Mouse (Mus musculus): ENCODE data around the gene Olfr775. TPM values are rescaled to one million over a fixed set of nuclear protein-coding genes. Genes with fewer than 3 reads are reported as not detected.

The Olfr775 gene
- polyA plus RNA-seq (2015; fragmentation: Nextera tagmentation; extraction: Ambion mirVana) = not detected in 2 replicates

DNA sequence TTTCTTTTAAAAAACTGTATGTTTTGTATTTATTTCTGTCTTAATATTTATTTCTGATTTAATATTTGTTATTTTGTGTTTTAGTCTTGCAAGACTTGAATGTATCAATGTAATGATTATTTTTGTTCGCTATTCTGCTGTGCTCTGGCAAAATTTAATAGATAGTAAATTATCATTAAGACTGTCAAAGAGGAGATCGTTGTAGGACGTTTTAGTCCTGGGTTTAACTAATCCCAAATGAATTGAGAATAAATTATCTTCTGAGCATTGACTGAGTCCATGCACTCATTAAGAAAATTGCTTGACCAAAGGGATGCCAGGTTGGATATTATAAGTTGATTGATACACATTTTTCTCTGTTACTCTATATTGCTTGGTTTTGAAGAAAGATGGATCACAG lies at the start of gene Olfr775:
Gene Olfr775, plus strand, starts transcription at position 301 of the 400 bp plus-strand sequence.
- ATAC-seq (ENCODE audit: low read depth) = no peak
- H3K4me1 ChIP-seq (replicated peaks) = no peaks in the 10 kb centered on the region
- H3K9me3 ChIP-seq (replicated peaks) = no peaks in the 10 kb centered on the region
- H3K27me3 ChIP-seq = no peaks in the 10 kb centered on the region
- no peak within 1 kb of the TSS for H3K4me2 ChIP-seq
- H3K9ac ChIP-seq = no peak within 1 kb of the TSS
- WGBS (ENCODE audit: insufficient replicate concordance) = 36% methylated on average over 3 of the region's 3 CpGs
- no peaks in the 10 kb centered on the region for H3K36me3 ChIP-seq
- H3K4me3 ChIP-seq (replicated peaks) = no peak within 1 kb of the TSS
- no peak within 1 kb of the TSS for H3K27ac ChIP-seq
- no peak for DNase-seq

DNA sequence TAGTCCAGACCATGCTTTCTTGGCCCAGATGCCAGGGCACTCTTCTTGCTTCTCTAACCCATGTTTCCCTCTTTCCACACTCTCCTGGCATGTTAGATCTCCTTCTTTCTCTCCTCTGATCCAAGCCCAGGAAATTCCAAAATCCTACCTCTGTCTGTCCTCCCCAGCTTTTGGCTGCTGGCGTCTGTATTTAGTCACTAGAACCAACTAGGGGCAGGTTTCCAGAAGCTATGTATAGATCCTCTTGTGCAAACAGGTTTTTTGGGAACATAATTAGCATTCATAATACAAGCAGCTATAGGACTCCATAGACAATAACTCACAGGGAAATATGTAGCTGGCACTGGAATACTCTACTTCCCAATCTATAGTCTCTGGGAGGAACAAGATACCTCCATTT lies 17.5 kb upstream of the Olfr775 start:
- Histone ChIP-seq H3K9me3 (replicated peaks) (peaks cover 21% of the 10 kb centered on the region), H3K27me3 (no peaks in the 10 kb centered on the region), H3K4me3 (replicated peaks) (no peak overlapping the region), H3K27ac (no peak overlapping the region), H3K4me1 (replicated peaks) (no peaks in the 10 kb centered on the region), H3K4me2 (no peak overlapping the region), H3K9ac (no peak overlapping the region), H3K36me3 (no peaks in the 10 kb centered on the region)
- WGBS (ENCODE audit: insufficient replicate concordance) = 39% methylated on average over 1 of the region's 1 CpGs
- no peak for ATAC-seq (ENCODE audit: low read depth)
- DNase-seq = no peak

DNA sequence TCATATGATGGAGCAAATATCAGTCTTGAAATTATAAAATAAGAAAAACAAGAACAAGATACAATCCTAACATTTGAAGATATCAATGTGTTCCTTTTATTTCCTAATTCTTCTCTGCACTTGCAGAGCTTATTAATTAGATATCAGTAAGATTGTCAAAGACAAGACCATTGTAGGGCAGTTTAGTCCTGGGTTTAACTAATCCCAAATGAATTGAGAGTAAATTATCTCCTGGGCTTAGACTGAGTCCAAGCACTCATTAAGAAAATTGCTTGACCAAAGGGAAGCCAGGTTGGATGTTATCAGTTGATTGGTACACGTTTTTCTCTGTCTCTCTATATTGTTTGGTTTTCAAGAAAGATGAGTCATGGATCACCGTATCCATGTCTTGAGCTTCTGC lies 12.3 kb upstream of the Olfr775 start, which contains the start of gene Olfr774:
Gene Olfr774, plus strand, starts transcription at position 301 of the 400 bp plus-strand sequence.
- ATAC-seq (ENCODE audit: low read depth) = no peak
- 39% methylated on average over 2 of the region's 2 CpGs for WGBS (ENCODE audit: insufficient replicate concordance)

DNA sequence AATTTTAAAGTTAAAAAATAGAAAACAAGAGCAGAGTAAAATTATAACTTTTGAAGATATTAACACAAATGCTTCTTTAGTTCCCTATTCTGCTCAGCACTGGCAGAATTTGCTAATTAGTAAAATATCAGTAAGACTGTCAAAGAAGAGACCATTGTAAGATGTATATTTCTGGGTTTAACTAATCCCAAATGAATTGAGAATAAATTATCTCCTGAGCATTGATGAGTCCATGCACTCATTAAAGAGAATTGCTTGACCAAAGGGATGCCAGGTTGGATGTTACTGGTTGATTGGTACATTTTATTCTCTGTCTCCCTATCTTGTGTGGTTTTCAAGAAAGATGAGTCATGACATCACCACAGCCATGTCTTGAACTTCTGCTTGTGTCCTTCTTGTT lies 10.6 kb downstream of the Olfr775 start, which contains the start of gene Olfr776:
Gene Olfr776, plus strand, starts transcription at position 301 of the 400 bp plus-strand sequence.
- ATAC-seq (ENCODE audit: low read depth) = no peak
- DNase-seq = no peak
- Histone ChIP-seq H3K27me3 (no peaks in the 10 kb centered on the region), H3K9ac (no peak within 1 kb of the TSS), H3K27ac (no peak within 1 kb of the TSS), H3K9me3 (replicated peaks) (0 out of 2 replicates have a peak, but pooled peaks cover 3% of the 10 kb centered on the region), H3K4me1 (replicated peaks) (no peaks in the 10 kb centered on the region), H3K36me3 (no peaks in the 10 kb centered on the region), H3K4me3 (replicated peaks) (no peak within 1 kb of the TSS), H3K4me2 (no peak within 1 kb of the TSS)

More for the DNA sequence above, 12.3 kb upstream of the Olfr775 start, which contains the start of gene Olfr774:
- H3K4me1 ChIP-seq (replicated peaks) = no peaks in the 10 kb centered on the region
- no peaks in the 10 kb centered on the region for H3K36me3 ChIP-seq
- no peaks in the 10 kb centered on the region for H3K27me3 ChIP-seq
- H3K27ac ChIP-seq = no peak within 1 kb of the TSS
- no peak within 1 kb of the TSS for H3K4me2 ChIP-seq
- H3K9me3 ChIP-seq (replicated peaks) = 0 out of 2 replicates have a peak, but pooled peaks cover 8% of the 10 kb centered on the region
- H3K4me3 ChIP-seq (replicated peaks) = no peak within 1 kb of the TSS
- DNase-seq = no peak
- H3K9ac ChIP-seq = no peak within 1 kb of the TSS

DNA sequence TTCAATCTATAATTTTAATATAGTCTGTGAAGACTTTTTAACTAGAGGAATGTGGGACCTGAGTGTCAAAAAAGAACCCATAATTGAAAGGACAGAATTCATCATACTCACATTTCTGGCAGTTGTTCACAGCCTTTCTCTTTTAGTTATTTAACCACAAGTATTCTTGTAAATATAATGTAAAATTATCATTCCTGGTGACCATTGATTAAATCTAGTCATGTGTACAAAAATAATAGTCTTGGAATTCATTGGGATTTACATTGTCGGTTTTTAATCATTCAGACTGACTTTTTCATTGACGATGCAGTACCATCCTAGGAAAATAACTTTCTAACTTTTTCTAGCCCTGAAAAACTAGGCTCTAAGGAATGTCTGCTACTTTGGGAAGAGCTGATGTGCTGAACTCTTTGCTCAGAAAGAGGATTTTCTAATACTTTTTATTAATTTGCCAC lies 22.9 kb downstream of the Olfr775 start, which contains the start of gene Olfr777:
Gene Olfr777, minus strand, starts transcription at position 405 of the 455 bp plus-strand sequence.
- no peak within 1 kb of the TSS for H3K9ac ChIP-seq
- no peaks in the 10 kb centered on the region for H3K4me1 ChIP-seq (replicated peaks)
- no peaks in the 10 kb centered on the region for H3K36me3 ChIP-seq
- DNase-seq (no peak), ATAC-seq (ENCODE audit: low read depth) (no peak)
- H3K4me2 ChIP-seq = no peak within 1 kb of the TSS
- no peaks in the 10 kb centered on the region for H3K9me3 ChIP-seq (replicated peaks)
- H3K4me3 ChIP-seq (replicated peaks) = no peak within 1 kb of the TSS
- 70% methylated on average over 2 of the region's 2 CpGs for WGBS (ENCODE audit: insufficient replicate concordance)
- H3K27ac ChIP-seq = no peak within 1 kb of the TSS
- no peaks in the 10 kb centered on the region for H3K27me3 ChIP-seq

Other genes with a start within 250 kb of the Olfr775 start
- not detected in 2 replicates for gene Olfr763, start 237.6 kb upstream of the Olfr775 start, polyA plus RNA-seq (2015; fragmentation: Nextera tagmentation; extraction: Ambion mirVana)
- not detected in 2 replicates for gene Olfr764-ps1, start 208.5 kb upstream of the Olfr775 start, polyA plus RNA-seq (2015; fragmentation: Nextera tagmentation; extraction: Ambion mirVana)
- gene Olfr765, start 198.4 kb upstream of the Olfr775 start, polyA plus RNA-seq (2015; fragmentation: Nextera tagmentation; extraction: Ambion mirVana) = not detected in 2 replicates
- gene Olfr766-ps1, start 179.4 kb upstream of the Olfr775 start, polyA plus RNA-seq (2015; fragmentation: Nextera tagmentation; extraction: Ambion mirVana) = not detected in 2 replicates
- not detected in 2 replicates for gene Olfr767, start 165.5 kb upstream of the Olfr775 start, polyA plus RNA-seq (2015; fragmentation: Nextera tagmentation; extraction: Ambion mirVana)
- not detected in 2 replicates for gene Olfr768, start 149.0 kb upstream of the Olfr775 start, polyA plus RNA-seq (2015; fragmentation: Nextera tagmentation; extraction: Ambion mirVana)
- gene Olfr769, start 130.6 kb upstream of the Olfr775 start, polyA plus RNA-seq (2015; fragmentation: Nextera tagmentation; extraction: Ambion mirVana) = not detected in 2 replicates
- gene Olfr770, start 109.4 kb upstream of the Olfr775 start, polyA plus RNA-seq (2015; fragmentation: Nextera tagmentation; extraction: Ambion mirVana) = not detected in 2 replicates
- not detected in 2 replicates for gene Olfr771, start 83.7 kb upstream of the Olfr775 start, polyA plus RNA-seq (2015; fragmentation: Nextera tagmentation; extraction: Ambion mirVana)
- gene Olfr772, start 70.5 kb upstream of the Olfr775 start, polyA plus RNA-seq (2015; fragmentation: Nextera tagmentation; extraction: Ambion mirVana) = not detected in 2 replicates
- gene Olfr773, start 61.0 kb upstream of the Olfr775 start, polyA plus RNA-seq (2015; fragmentation: Nextera tagmentation; extraction: Ambion mirVana) = not detected in 2 replicates
- gene Olfr774, start 12.2 kb upstream of the Olfr775 start, polyA plus RNA-seq (2015; fragmentation: Nextera tagmentation; extraction: Ambion mirVana) = not detected in 2 replicates
- not detected in 2 replicates for gene Olfr776, start 10.7 kb downstream of the Olfr775 start, polyA plus RNA-seq (2015; fragmentation: Nextera tagmentation; extraction: Ambion mirVana)
- gene Olfr777, start 23.1 kb downstream of the Olfr775 start, polyA plus RNA-seq (2015; fragmentation: Nextera tagmentation; extraction: Ambion mirVana) = not detected in 2 replicates
- gene Olfr780, start 69.7 kb downstream of the Olfr775 start, polyA plus RNA-seq (2015; fragmentation: Nextera tagmentation; extraction: Ambion mirVana) = not detected in 2 replicates
- gene Olfr781, start 80.4 kb downstream of the Olfr775 start, polyA plus RNA-seq (2015; fragmentation: Nextera tagmentation; extraction: Ambion mirVana) = not detected in 2 replicates
- not detected in 2 replicates for gene Olfr782, start 100.4 kb downstream of the Olfr775 start, polyA plus RNA-seq (2015; fragmentation: Nextera tagmentation; extraction: Ambion mirVana)
- gene Olfr784, start 135.7 kb downstream of the Olfr775 start, polyA plus RNA-seq (2015; fragmentation: Nextera tagmentation; extraction: Ambion mirVana) = 0.03 TPM in 1 of 2 replicates, not detected in the other
- gene Olfr785, start 157.0 kb downstream of the Olfr775 start, polyA plus RNA-seq (2015; fragmentation: Nextera tagmentation; extraction: Ambion mirVana) = not detected in 2 replicates
- not detected in 2 replicates for gene Olfr786, start 178.9 kb downstream of the Olfr775 start, polyA plus RNA-seq (2015; fragmentation: Nextera tagmentation; extraction: Ambion mirVana)
- gene Olfr787, start 213.4 kb downstream of the Olfr775 start, polyA plus RNA-seq (2015; fragmentation: Nextera tagmentation; extraction: Ambion mirVana) = not detected in 2 replicates
- not detected in 2 replicates for gene Olfr788, start 222.6 kb downstream of the Olfr775 start, polyA plus RNA-seq (2015; fragmentation: Nextera tagmentation; extraction: Ambion mirVana)
- not detected in 2 replicates for gene Olfr789, start 236.3 kb downstream of the Olfr775 start, polyA plus RNA-seq (2015; fragmentation: Nextera tagmentation; extraction: Ambion mirVana)

Measured in liver, embryonic 13.5 days (tissue).